Mouse (Mus musculus) olfactory bulb, adult 2 months (tissue): ENCODE data around the gene Tas1r3.

Source experiments
- CTCF ChIP-seq: fragments of 200-500 bp; IDR thresholded peaks from 2 replicates; pipeline ENCODE4 v1.5.1; 2012; ENCODE audit warnings: low read depth, mild to moderate bottlenecking, low read length, moderate library complexity; ENCODE audit not compliant: insufficient read depth
- POLR2A ChIP-seq: fragments of 200-500 bp; IDR thresholded peaks from 2 replicates; pipeline ENCODE4 v1.6.1; 2012; ENCODE audit warnings: mild to moderate bottlenecking, low read depth, low read length, moderate library complexity; ENCODE audit not compliant: insufficient read depth

GRCm38 (mm10) chr4:155863001-155863400 is at the start of gene Tas1r3:
- TF ChIP-seq CTCF (no peak), POLR2A (no peak)
